Mouse (Mus musculus): Measurements from ENCODE around the gene Rhof. TPM values are rescaled to one million over a fixed set of nuclear protein-coding genes. Genes with fewer than 3 reads are reported as not detected.

The Rhof gene
- polyA plus RNA-seq, 1 experiment = 70.7 TPM

- TF ChIP-seq POLR2A (IDR thresholded peaks at IDR 0.05; ENCODE audit: low read depth, low read length) = no peak; the same call in 1 of the 2 replicates
- peak; percentile 97 for TF ChIP-seq CTCF (IDR thresholded peaks at IDR 0.05; ENCODE audit: extremely low read depth, insufficient read depth, insufficient read length, insufficient replicate concordance)
- peak overlapping the region; percentile 61 for H3K4me3 ChIP-seq (ENCODE audit: extremely low read depth, insufficient read depth, insufficient read length)
- H3K27me3 ChIP-seq (ENCODE audit: control insufficient read depth, insufficient read depth, low read length) = no peaks in the 10 kb centered on the region
- WGBS = 5% methylated on average over 19 of the region's 19 CpGs
- H3K27ac ChIP-seq (ENCODE audit: insufficient read depth, low read length) = peak overlapping the region; percentile 91
- H3K36me3 ChIP-seq (ENCODE audit: control insufficient read depth, insufficient read depth, low read length) = peaks cover 36% of the 10 kb centered on the region
- peaks cover 23% of the 10 kb centered on the region; the same call in 1 of the 2 replicates for H3K4me1 ChIP-seq (ENCODE audit: control insufficient read depth, insufficient read depth, insufficient read length)
- DNase-seq (ENCODE audit: low read depth in 1 of 2, low spot score in 2 of 2) = peak; percentile 76 to 86
Observed at GRCm38 (mm10) chr5:123149451-123150400, 17.2 kb upstream of the Rhof start.

GRCm38 (mm10) chr5:123148073-123148722 lies 15.7 kb upstream of the Rhof start:
- TF ChIP-seq CTCF (IDR thresholded peaks at IDR 0.05; ENCODE audit: extremely low read depth, insufficient read depth, insufficient read length, insufficient replicate concordance) (no peak), POLR2A (IDR thresholded peaks at IDR 0.05; ENCODE audit: low read depth, low read length) (no peak)
- H3K27ac ChIP-seq (ENCODE audit: insufficient read depth, low read length) = no peak overlapping the region
- peaks cover 35% of the 10 kb centered on the region for H3K36me3 ChIP-seq (ENCODE audit: control insufficient read depth, insufficient read depth, low read length)
- WGBS = 91% methylated on average over 24 of the region's 25 CpGs
- H3K4me1 ChIP-seq (ENCODE audit: control insufficient read depth, insufficient read depth, insufficient read length) = peaks cover 31% of the 10 kb centered on the region; the same call in 1 of the 2 replicates
- no peaks in the 10 kb centered on the region for H3K27me3 ChIP-seq (ENCODE audit: control insufficient read depth, insufficient read depth, low read length)
- no peak for DNase-seq (ENCODE audit: low read depth in 1 of 2, low spot score in 2 of 2)
- H3K4me3 ChIP-seq (ENCODE audit: extremely low read depth, insufficient read depth, insufficient read length) = no peak overlapping the region

- Histone ChIP-seq H3K27ac (ENCODE audit: insufficient read depth, low read length) (no peak overlapping the region), H3K4me3 (ENCODE audit: extremely low read depth, insufficient read depth, insufficient read length) (no peak overlapping the region), H3K36me3 (ENCODE audit: control insufficient read depth, insufficient read depth, low read length) (peaks cover 34% of the 10 kb centered on the region), H3K4me1 (ENCODE audit: control insufficient read depth, insufficient read depth, insufficient read length) (peaks cover 31% of the 10 kb centered on the region; the same call in 1 of the 2 replicates), H3K27me3 (ENCODE audit: control insufficient read depth, insufficient read depth, low read length) (no peaks in the 10 kb centered on the region)
- no peak for DNase-seq (ENCODE audit: low read depth in 1 of 2, low spot score in 2 of 2)
- TF ChIP-seq POLR2A (IDR thresholded peaks at IDR 0.05; ENCODE audit: low read depth, low read length) (no peak), CTCF (IDR thresholded peaks at IDR 0.05; ENCODE audit: extremely low read depth, insufficient read depth, insufficient read length, insufficient replicate concordance) (no peak)
- WGBS = 92% methylated on average over 17 of the region's 17 CpGs
Observed at GRCm38 (mm10) chr5:123147569-123147968, 15.1 kb upstream of the Rhof start.

- WGBS = 95% methylated on average over 11 of the region's 11 CpGs
- no peak for DNase-seq (ENCODE audit: low read depth in 1 of 2, low spot score in 2 of 2)
- Histone ChIP-seq H3K27ac (ENCODE audit: insufficient read depth, low read length) (no peak overlapping the region), H3K27me3 (ENCODE audit: control insufficient read depth, insufficient read depth, low read length) (no peaks in the 10 kb centered on the region), H3K4me1 (ENCODE audit: control insufficient read depth, insufficient read depth, insufficient read length) (peaks cover 23% of the 10 kb centered on the region; the same call in 1 of the 2 replicates), H3K4me3 (ENCODE audit: extremely low read depth, insufficient read depth, insufficient read length) (no peak overlapping the region), H3K36me3 (ENCODE audit: control insufficient read depth, insufficient read depth, low read length) (peaks cover 25% of the 10 kb centered on the region)
- TF ChIP-seq POLR2A (IDR thresholded peaks at IDR 0.05; ENCODE audit: low read depth, low read length) (no peak), CTCF (IDR thresholded peaks at IDR 0.05; ENCODE audit: extremely low read depth, insufficient read depth, insufficient read length, insufficient replicate concordance) (no peak)
Observed at GRCm38 (mm10) chr5:123146357-123146756, 13.9 kb upstream of the Rhof start.

- peaks cover 25% of the 10 kb centered on the region for H3K36me3 ChIP-seq (ENCODE audit: control insufficient read depth, insufficient read depth, low read length)
- TF ChIP-seq POLR2A (IDR thresholded peaks at IDR 0.05; ENCODE audit: low read depth, low read length) = no peak
- TF ChIP-seq CTCF (IDR thresholded peaks at IDR 0.05; ENCODE audit: extremely low read depth, insufficient read depth, insufficient read length, insufficient replicate concordance) = no peak
- WGBS = 41% methylated on average over 20 of the region's 20 CpGs
- no peaks in the 10 kb centered on the region for H3K27me3 ChIP-seq (ENCODE audit: control insufficient read depth, insufficient read depth, low read length)
- H3K4me3 ChIP-seq (ENCODE audit: extremely low read depth, insufficient read depth, insufficient read length) = peak overlapping the region; percentile 47; the same call in 1 of the 2 replicates
- no peak for DNase-seq (ENCODE audit: low read depth in 1 of 2, low spot score in 2 of 2)
- H3K27ac ChIP-seq (ENCODE audit: insufficient read depth, low read length) = no peak overlapping the region
- H3K4me1 ChIP-seq (ENCODE audit: control insufficient read depth, insufficient read depth, insufficient read length) = peaks cover 17% of the 10 kb centered on the region; the same call in 1 of the 2 replicates
Observed at GRCm38 (mm10) chr5:123144746-123145590, 12.5 kb upstream of the Rhof start.

All from spleen, adult 2 months (tissue).